Mouse (Mus musculus) forebrain, embryonic 13.5 days (tissue): ENCODE measurements at regions not wholly inside any gene's neighbourhood (a gene's known extent, or its start where the extent isn't known, plus 50 kb on each side); places are given as distances from the start of the nearest gene placed in this dataset.
"Not testable (repeated sequence)": the region's sequence is repeated elsewhere in the genome, so short reads cannot be mapped to it uniquely, and the experiment has no call there.

ENCODE experiments used
- ATAC-seq: fragments of 200-750 bp; cut with Nextera tagmentation; 2 replicates; pipeline ENCODE4 v1.8.0; 2017
- H3K27ac ChIP-seq: fragments of 300-500 bp; sonication (generic); 2 replicates; pipeline ENCODE4 v1.5.1; 2015; ENCODE audit warnings: inconsistent platforms, mild to moderate bottlenecking, moderate library complexity
- H3K27me3 ChIP-seq: fragments of 300-500 bp; sonication (generic); 2 replicates; pipeline ENCODE4 v1.6.1; 2015; ENCODE audit warnings: mild to moderate bottlenecking, inconsistent platforms
- H3K36me3 ChIP-seq: fragments of 300-500 bp; sonication (generic); 2 replicates; pipeline ENCODE4 v1.6.1; 2015; ENCODE audit warnings: mild to moderate bottlenecking, inconsistent platforms; ENCODE audit not compliant: poor library complexity, severe bottlenecking
- H3K4me1 ChIP-seq: fragments of 300-500 bp; sonication (generic); 2 replicates; pipeline ENCODE4 v1.6.1; 2015; ENCODE audit warnings: inconsistent platforms
- H3K4me2 ChIP-seq: fragments of 300-500 bp; sonication (generic); 2 replicates; pipeline ENCODE4 v1.6.1; 2015; ENCODE audit warnings: inconsistent platforms, mild to moderate bottlenecking, moderate library complexity
- H3K4me3 ChIP-seq: fragments of 300-500 bp; sonication (generic); 2 replicates; pipeline ENCODE4 v1.5.1; 2015; ENCODE audit warnings: mild to moderate bottlenecking, inconsistent platforms
- H3K9ac ChIP-seq: fragments of 300-500 bp; sonication (generic); 2 replicates; pipeline ENCODE4 v1.6.1; 2015; ENCODE audit warnings: mild to moderate bottlenecking, inconsistent platforms
- H3K9me3 ChIP-seq: fragments of 300-500 bp; sonication (generic); replicated peaks from 2 replicates; pipeline ENCODE4 v1.6.1; 2016; ENCODE audit warnings: inconsistent platforms
- WGBS: fragments of 180-500 bp; shearing (Covaris S2); methylation state at CpG from one replicate; pipeline ENCODE4 v1.1.7; 2015; 5-methylcytosine and 5-hydroxymethylcytosine counted together

- Histone ChIP-seq H3K4me1 (no peaks in the 10 kb centered on the region), H3K36me3 (no peaks in the 10 kb centered on the region), H3K4me2 (no peak overlapping the region), H3K9me3 (no peaks in the 10 kb centered on the region), H3K27me3 (no peaks in the 10 kb centered on the region), H3K4me3 (no peak overlapping the region), H3K9ac (no peak overlapping the region), H3K27ac (no peak overlapping the region)
- no peak for ATAC-seq
- 79% methylated on average over 8 of the region's 8 CpGs for WGBS
Observed at GRCm38 (mm10) chr4:97509576-97509975, 263.0 kb upstream of the Nfia start.

GRCm38 (mm10) chr4:97505734-97506133, 266.8 kb upstream of the Nfia start:
- 0 out of 2 replicates have a peak, but pooled peaks cover 3% of the 10 kb centered on the region for H3K4me1 ChIP-seq
- ATAC-seq: no peak
- 90% methylated on average over 1 of the region's 1 CpGs for WGBS

GRCm38 (mm10) chr4:97491248-97491804, 281.2 kb upstream of the Nfia start:
- no peak for ATAC-seq
- no peak overlapping the region for H3K27ac ChIP-seq

More at GRCm38 (mm10) chr4:97505734-97506133, 266.8 kb upstream of the Nfia start:
- no peaks in the 10 kb centered on the region for H3K36me3 ChIP-seq
- no peak overlapping the region for H3K27ac ChIP-seq
- H3K4me2 ChIP-seq: no peak overlapping the region
- no peaks in the 10 kb centered on the region for H3K9me3 ChIP-seq
- H3K27me3 ChIP-seq: no peaks in the 10 kb centered on the region
- H3K9ac ChIP-seq: no peak overlapping the region
- H3K4me3 ChIP-seq: no peak overlapping the region

GRCm38 (mm10) chr4:97486354-97486753, 286.2 kb upstream of the Nfia start:
- 73% methylated on average over 10 of the region's 10 CpGs for WGBS
- H3K4me3 ChIP-seq: no peak overlapping the region
- no peaks in the 10 kb centered on the region for H3K9me3 ChIP-seq
- ATAC-seq: 0 out of 2 replicates have a peak, but pooled peaks have one; percentile 21
- H3K9ac ChIP-seq: no peak overlapping the region
- no peaks in the 10 kb centered on the region for H3K36me3 ChIP-seq
- no peak overlapping the region for H3K27ac ChIP-seq
- 0 out of 2 replicates have a peak, but pooled peaks cover 12% of the 10 kb centered on the region for H3K4me1 ChIP-seq
- no peaks in the 10 kb centered on the region for H3K27me3 ChIP-seq
- no peak overlapping the region for H3K4me2 ChIP-seq

More at GRCm38 (mm10) chr4:97491248-97491804, 281.2 kb upstream of the Nfia start:
- H3K9me3 ChIP-seq: no peaks in the 10 kb centered on the region
- no peak overlapping the region for H3K4me2 ChIP-seq
- no peaks in the 10 kb centered on the region for H3K36me3 ChIP-seq
- no peak overlapping the region for H3K4me3 ChIP-seq
- 88% methylated on average over 2 of the region's 2 CpGs for WGBS
- 0 out of 2 replicates have a peak, but pooled peaks cover under 1% of the 10 kb centered on the region for H3K4me1 ChIP-seq
- H3K9ac ChIP-seq: no peak overlapping the region
- no peaks in the 10 kb centered on the region for H3K27me3 ChIP-seq

GRCm38 (mm10) chr4:97485225-97485624, 287.3 kb upstream of the Nfia start:
- 96% methylated on average over 3 of the region's 3 CpGs for WGBS
- H3K36me3 ChIP-seq: no peaks in the 10 kb centered on the region
- H3K27ac ChIP-seq: no peak overlapping the region
- no peak for ATAC-seq
- H3K27me3 ChIP-seq: no peaks in the 10 kb centered on the region
- no peak overlapping the region for H3K4me3 ChIP-seq
- peaks cover 20% of the 10 kb centered on the region for H3K4me1 ChIP-seq
- H3K9me3 ChIP-seq: no peaks in the 10 kb centered on the region
- no peak overlapping the region for H3K9ac ChIP-seq
- H3K4me2 ChIP-seq: no peak overlapping the region

GRCm38 (mm10) chr4:97482701-97483246, 289.8 kb upstream of the Nfia start:
- Histone ChIP-seq H3K27me3 (no peaks in the 10 kb centered on the region), H3K4me1 (peaks cover 23% of the 10 kb centered on the region), H3K27ac (no peak overlapping the region), H3K4me3 (no peak overlapping the region), H3K9ac (no peak overlapping the region), H3K9me3 (no peaks in the 10 kb centered on the region), H3K36me3 (no peaks in the 10 kb centered on the region), H3K4me2 (no peak overlapping the region)
- 65% methylated on average over 10 of the region's 10 CpGs for WGBS
- peak; percentile 83 for ATAC-seq

- no peaks in the 10 kb centered on the region for H3K36me3 ChIP-seq
- no peak overlapping the region for H3K27ac ChIP-seq
- H3K4me1 ChIP-seq: peaks cover 33% of the 10 kb centered on the region
- WGBS: 83% methylated on average over 3 of the region's 3 CpGs
- H3K4me3 ChIP-seq: no peak overlapping the region
- H3K4me2 ChIP-seq: no peak overlapping the region
- H3K9me3 ChIP-seq: no peaks in the 10 kb centered on the region
- no peak overlapping the region for H3K9ac ChIP-seq
- H3K27me3 ChIP-seq: no peaks in the 10 kb centered on the region
- ATAC-seq: no peak
Observed at GRCm38 (mm10) chr4:97481836-97482235, 290.7 kb upstream of the Nfia start.

- Histone ChIP-seq H3K27me3 (no peaks in the 10 kb centered on the region), H3K4me2 (no peak overlapping the region), H3K9ac (no peak overlapping the region), H3K4me3 (no peak overlapping the region), H3K4me1 (peaks cover 29% of the 10 kb centered on the region), H3K27ac (peak overlapping the region; percentile 80), H3K9me3 (no peaks in the 10 kb centered on the region), H3K36me3 (no peaks in the 10 kb centered on the region)
- peak; percentile 98 for ATAC-seq
- 2% methylated on average over 3 of the region's 3 CpGs for WGBS
Observed at GRCm38 (mm10) chr4:97476571-97477190, 293.7 kb upstream of the Gm10192 start.

GRCm38 (mm10) chr4:97473492-97473891, 290.5 kb upstream of the Gm10192 start:
- WGBS: 94% methylated on average over 8 of the region's 8 CpGs
- ATAC-seq, H3K27ac ChIP-seq, H3K4me2 ChIP-seq, H3K27me3 ChIP-seq, H3K4me3 ChIP-seq, H3K36me3 ChIP-seq, H3K9ac ChIP-seq, H3K9me3 ChIP-seq: not testable (repeated sequence)
- peaks cover 21% of the 10 kb centered on the region for H3K4me1 ChIP-seq

GRCm38 (mm10) chr4:97465932-97466666, 283.1 kb upstream of the Gm10192 start:
- Histone ChIP-seq H3K27ac (no peak overlapping the region), H3K9ac (no peak overlapping the region), H3K4me1 (peaks cover 13% of the 10 kb centered on the region), H3K36me3 (no peaks in the 10 kb centered on the region), H3K9me3 (no peaks in the 10 kb centered on the region), H3K4me3 (no peak overlapping the region), H3K4me2 (no peak overlapping the region), H3K27me3 (no peaks in the 10 kb centered on the region)
- 36% methylated on average over 6 of the region's 6 CpGs for WGBS
- ATAC-seq: no peak

- Histone ChIP-seq H3K4me1 (peaks cover 16% of the 10 kb centered on the region), H3K9ac (no peak overlapping the region), H3K4me3 (no peak overlapping the region), H3K27me3 (no peaks in the 10 kb centered on the region), H3K36me3 (no peaks in the 10 kb centered on the region), H3K27ac (no peak overlapping the region), H3K4me2 (no peak overlapping the region), H3K9me3 (no peaks in the 10 kb centered on the region)
- no peak for ATAC-seq
Observed at GRCm38 (mm10) chr4:97465517-97465916, 282.6 kb upstream of the Gm10192 start.

GRCm38 (mm10) chr4:97461177-97461576, 278.2 kb upstream of the Gm10192 start:
- Histone ChIP-seq H3K9ac (no peak overlapping the region), H3K9me3 (no peaks in the 10 kb centered on the region), H3K27ac (no peak overlapping the region), H3K27me3 (no peaks in the 10 kb centered on the region), H3K36me3 (no peaks in the 10 kb centered on the region), H3K4me2 (no peak overlapping the region), H3K4me3 (no peak overlapping the region), H3K4me1 (peaks cover 14% of the 10 kb centered on the region)
- WGBS: 6% methylated on average over 1 of the region's 1 CpGs
- ATAC-seq: no peak
